Mouse (Mus musculus) E14TG2a.4 (cell line): ENCODE data around the gene Pde7b.

Experiments used
- CTCF ChIP-seq: conservative IDR thresholded peaks from 2 replicates; pipeline ENCODE4 v1.5.1; 2014; ENCODE audit warnings: low read length
- NANOG ChIP-seq: IDR thresholded peaks from 2 replicates; pipeline ENCODE4 v1.6.1; 2014; ENCODE audit warnings: borderline replicate concordance, low read length, mixed read lengths
- POU5F1 ChIP-seq: IDR thresholded peaks from 2 replicates; pipeline ENCODE4 v1.6.1; 2014; ENCODE audit warnings: low read length, borderline replicate concordance

- TF ChIP-seq CTCF (no peak), POU5F1 (no peak), NANOG (no peak)
Observed at GRCm38 (mm10) chr10:20654590-20654989, 70.3 kb downstream of the Pde7b start.
